Mouse (Mus musculus): ENCODE data around the gene Ttc16.

The Ttc16 gene

GRCm38 (mm10) chr2:32779714-32780113 is 4.3 kb upstream of the Ttc16 start:
- in situ Hi-C loops (cut with MboI, MseI), result no loop called here

GRCm38 (mm10) chr2:32779131-32779530 is 3.7 kb upstream of the Ttc16 start:
- in situ Hi-C loops (cut with MboI, MseI), result no loop called here

- in situ Hi-C loops (cut with MboI, MseI), result no loop called here
These were observed 2.6 kb upstream of the Ttc16 start for GRCm38 (mm10) chr2:32778081-32778480.

GRCm38 (mm10) chr2:32776192-32776591 is 759 bp upstream of the Ttc16 start:
- in situ Hi-C loops (cut with MboI, MseI), result no loop called here

GRCm38 (mm10) chr2:32772626-32773279 is 2.7 kb downstream of the Ttc16 start:
- in situ Hi-C loops (cut with MboI, MseI), result loop anchor here (5.0 kb wide), 2 partner anchors 70 to 80 kb away; partner anchors contain the start of gene Fpgs

GRCm38 (mm10) chr2:32771886-32772285 is 3.5 kb downstream of the Ttc16 start:
- in situ Hi-C loops (cut with MboI, MseI), result loop anchor here (5.0 kb wide), 2 partner anchors 70 to 80 kb away; partner anchors contain the start of gene Fpgs

GRCm38 (mm10) chr2:32769327-32770085 is 5.9 kb downstream of the Ttc16 start:
- in situ Hi-C loops (cut with MboI, MseI), result loop anchor here (5.0 kb wide), 2 partner anchors 67 to 83 kb away; partner anchors contain the start of gene Fpgs

- in situ Hi-C loops (cut with MboI, MseI), result no loop called here
These were observed 6.7 kb downstream of the Ttc16 start for GRCm38 (mm10) chr2:32768661-32769285.

- in situ Hi-C loops (cut with MboI, MseI), result no loop called here
These were observed 8.2 kb downstream of the Ttc16 start for GRCm38 (mm10) chr2:32767241-32767640.

GRCm38 (mm10) chr2:32763353-32763752 is 12.1 kb downstream of the Ttc16 start:
- in situ Hi-C loops (cut with MboI, MseI), result no loop called here

GRCm38 (mm10) chr2:32761859-32762258 is 13.6 kb downstream of the Ttc16 start:
- in situ Hi-C loops (cut with MboI, MseI), result no loop called here

GRCm38 (mm10) chr2:32761361-32761760 is 14.1 kb downstream of the Ttc16 start:
- in situ Hi-C loops (cut with MboI, MseI), result no loop called here

GRCm38 (mm10) chr2:32759001-32759400 is 16.4 kb downstream of the Ttc16 start:
- in situ Hi-C loops (cut with MboI, MseI), result no loop called here

- in situ Hi-C loops (cut with MboI, MseI), result no loop called here
These were observed 16.9 kb downstream of the Ttc16 start for GRCm38 (mm10) chr2:32758503-32758902.

- in situ Hi-C loops (cut with MboI, MseI), result no loop called here
These were observed 18.2 kb downstream of the Ttc16 start, which contains the start of gene Tor2a for GRCm38 (mm10) chr2:32757056-32757845. Gene Tor2a (plus strand): TSS chr2:32757234.

GRCm38 (mm10) chr2:32756674-32757055 is 18.8 kb downstream of the Ttc16 start:
- in situ Hi-C loops (cut with MboI, MseI), result no loop called here

- in situ Hi-C loops (cut with MboI, MseI), result no loop called here
These were observed 23.3 kb downstream of the Ttc16 start for GRCm38 (mm10) chr2:32752181-32752580.

- in situ Hi-C loops (cut with MboI, MseI), result no loop called here
These were observed 23.8 kb downstream of the Ttc16 start for GRCm38 (mm10) chr2:32751665-32752033.

GRCm38 (mm10) chr2:32750887-32751664 is 24.4 kb downstream of the Ttc16 start:
- in situ Hi-C loops (cut with MboI, MseI), result no loop called here

- in situ Hi-C loops (cut with MboI, MseI), result no loop called here
These were observed 25.2 kb downstream of the Ttc16 start for GRCm38 (mm10) chr2:32750199-32750598.

- in situ Hi-C loops (cut with MboI, MseI), result no loop called here
These were observed 26.4 kb downstream of the Ttc16 start for GRCm38 (mm10) chr2:32749082-32749481.
